Comparison of ENCODE assay signal across 28 mouse cellular contexts in the genomic region with DNA sequence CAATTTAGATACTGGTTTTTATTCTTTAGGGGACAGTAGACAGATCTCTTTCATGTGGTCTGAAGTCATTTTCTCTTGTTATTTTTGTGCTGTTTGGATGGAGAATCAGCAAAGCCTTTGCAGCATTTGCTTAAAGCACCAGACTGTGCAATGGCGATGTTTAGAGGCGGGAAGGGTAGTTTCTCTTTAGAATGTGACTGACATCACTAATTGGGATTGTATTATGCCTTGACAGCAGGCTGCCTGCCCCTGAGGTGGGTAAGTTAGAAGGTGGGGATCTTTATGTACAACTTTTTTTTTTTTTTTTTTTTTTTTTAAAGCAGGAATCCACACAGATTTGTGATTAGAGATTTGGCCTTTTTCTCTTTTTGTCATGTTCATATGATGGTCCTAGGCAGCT. TPM values are rescaled to one million over a fixed set of nuclear protein-coding genes. Genes with fewer than 3 reads are reported as not detected.
DNase-seq lines count a peak whose midpoint lies in the region; ATAC-seq lines count a peak whose summit lies in the region.
"Had no signal": no experiment of that assay in that cellular context is flagged by ENCODE, and none has a peak within 500 bp of the region (broad histone marks: within the 10 kb centered on the region; RNA-seq: fewer than 3 reads in every experiment).

No protein-coding gene starts in this region.

- ATAC-seq in forebrain, embryonic 11.5 days (replicated peaks; ENCODE audit: low FRiP score), result 0 out of 2 replicates have a peak, but pooled peaks have one; percentile 53
- no peak for ATAC-seq in forebrain, embryonic 15.5 days (replicated peaks)
- no peak for ATAC-seq in forebrain, embryonic 14.5 days
- ATAC-seq in forebrain, embryonic 16.5 days, result no peak
- ATAC-seq in midbrain, embryonic 11.5 days (ENCODE audit: low FRiP score), result no peak
- no peak for ATAC-seq in midbrain, embryonic 16.5 days
- ATAC-seq: hindbrain, embryonic 16.5 days; inflammation-experienced regulatory T-cells, adult 6 months; intestine, embryonic 16.5 days; Patski had no signal

- no peak for DNase-seq in forebrain, embryonic 11.5 days (ENCODE audit: low spot score)
- peak; percentile 29 for DNase-seq in forebrain, embryonic 14.5 days (ENCODE audit: low spot score)
- peak; percentile 14 for DNase-seq in midbrain, embryonic 11.5 days (ENCODE audit: low spot score, missing footprints)
- no peak for DNase-seq in layer of hippocampus, postnatal 25 days (ENCODE audit: extremely low spot score in 1 of 2, low spot score in 1 of 2)
- DNase-seq: adrenal gland, postnatal 10 days; adrenal gland, postnatal 36 days; B cell, adult 2 months; cerebellum, adult 11 months; cerebellum, adult 2 months; cerebellum, adult 9-11 months; cerebellum, postnatal 25 days; gastrocnemius, postnatal 25 days; heart, adult 18-20 months; heart, postnatal 10 days; heart, postnatal 36 days; kidney, adult 18-20 months had no signal

- H3K36me3 ChIP-seq in forebrain, embryonic 11.5 days (ENCODE audit: control insufficient read depth, insufficient read depth, low read length), result no peaks in the 10 kb centered on the region
- H3K36me3 ChIP-seq in forebrain, embryonic 15.5 days, result no peaks in the 10 kb centered on the region
- no peaks in the 10 kb centered on the region for H3K36me3 ChIP-seq in forebrain, embryonic 14.5 days (ENCODE audit: control insufficient read depth, insufficient read depth, low read length)
- no peaks in the 10 kb centered on the region for H3K36me3 ChIP-seq in forebrain, embryonic 16.5 days (ENCODE audit: control insufficient read depth, insufficient read depth)
- no peaks in the 10 kb centered on the region for H3K36me3 ChIP-seq in midbrain, embryonic 11.5 days (ENCODE audit: control insufficient read depth, insufficient read depth, low read length)
- no peaks in the 10 kb centered on the region for H3K36me3 ChIP-seq in midbrain, embryonic 16.5 days (ENCODE audit: control insufficient read depth, insufficient read depth, low read length)
- H3K36me3 ChIP-seq: heart, embryonic 12.5 days; heart, embryonic 15.5 days; hindbrain, embryonic 12.5 days had no signal

- 43% methylated on average over 2 of the region's 2 CpGs for WGBS in forebrain, embryonic 11.5 days
- 19% methylated on average over 2 of the region's 2 CpGs for WGBS in forebrain, embryonic 15.5 days
- 17% methylated on average over 2 of the region's 2 CpGs for WGBS in forebrain, embryonic 14.5 days
- WGBS in forebrain, embryonic 16.5 days, result 21% methylated on average over 2 of the region's 2 CpGs
- WGBS in midbrain, embryonic 11.5 days, result 79% methylated on average over 2 of the region's 2 CpGs
- 56% methylated on average over 2 of the region's 2 CpGs for WGBS in midbrain, embryonic 16.5 days

- no peak overlapping the region for H3K9ac ChIP-seq in forebrain, embryonic 11.5 days (ENCODE audit: low read length)
- H3K9ac ChIP-seq in forebrain, embryonic 15.5 days (replicated peaks), result no peak overlapping the region
- no peak overlapping the region for H3K9ac ChIP-seq in forebrain, embryonic 14.5 days (ENCODE audit: low read length)
- no peak overlapping the region for H3K9ac ChIP-seq in forebrain, embryonic 16.5 days (replicated peaks; ENCODE audit: low read depth, low read length)
- H3K9ac ChIP-seq in midbrain, embryonic 11.5 days (ENCODE audit: low read length), result no peak overlapping the region
- no peak overlapping the region for H3K9ac ChIP-seq in midbrain, embryonic 16.5 days (ENCODE audit: low read depth, low read length)
- H3K9ac ChIP-seq: heart, embryonic 12.5 days; heart, embryonic 15.5 days; hindbrain, embryonic 12.5 days had no signal

- peaks cover 14% of the 10 kb centered on the region; the same call in 1 of the 2 replicates for H3K4me1 ChIP-seq in forebrain, embryonic 11.5 days (replicated peaks; ENCODE audit: control insufficient read depth, insufficient read depth, low read length)
- peaks cover 18% of the 10 kb centered on the region for H3K4me1 ChIP-seq in forebrain, embryonic 15.5 days
- peaks cover 25% of the 10 kb centered on the region for H3K4me1 ChIP-seq in forebrain, embryonic 14.5 days (ENCODE audit: control insufficient read depth, insufficient read depth, low read length)
- H3K4me1 ChIP-seq in forebrain, embryonic 16.5 days (replicated peaks; ENCODE audit: control insufficient read depth, insufficient read depth, low read length), result peaks cover 17% of the 10 kb centered on the region
- peaks cover 6% of the 10 kb centered on the region; the same call in 1 of the 2 replicates for H3K4me1 ChIP-seq in midbrain, embryonic 11.5 days (ENCODE audit: control insufficient read depth, insufficient read depth, low read length)
- H3K4me1 ChIP-seq in midbrain, embryonic 16.5 days (ENCODE audit: control insufficient read depth, insufficient read depth, low read length), result no peaks in the 10 kb centered on the region; the same call in 1 of the 2 replicates

- H3K4me3 ChIP-seq in forebrain, embryonic 11.5 days (ENCODE audit: low read depth, low read length), result no peak overlapping the region
- no peak overlapping the region for H3K4me3 ChIP-seq in forebrain, embryonic 15.5 days
- H3K4me3 ChIP-seq in forebrain, embryonic 14.5 days (ENCODE audit: low read depth, low read length), result no peak overlapping the region
- H3K4me3 ChIP-seq in forebrain, embryonic 16.5 days (replicated peaks; ENCODE audit: low read length), result no peak overlapping the region
- no peak overlapping the region for H3K4me3 ChIP-seq in midbrain, embryonic 11.5 days (ENCODE audit: low read depth, low read length)
- no peak overlapping the region for H3K4me3 ChIP-seq in midbrain, embryonic 16.5 days (ENCODE audit: low read depth, low read length)
- H3K4me3 ChIP-seq: heart, embryonic 12.5 days; heart, embryonic 15.5 days; hindbrain, embryonic 12.5 days had no signal

- no peak overlapping the region for H3K4me2 ChIP-seq in forebrain, embryonic 11.5 days (ENCODE audit: low read depth, low read length, severe bottlenecking)
- no peak overlapping the region for H3K4me2 ChIP-seq in forebrain, embryonic 15.5 days (replicated peaks)
- H3K4me2 ChIP-seq in forebrain, embryonic 14.5 days (ENCODE audit: low read length), result no peak overlapping the region
- no peak overlapping the region for H3K4me2 ChIP-seq in forebrain, embryonic 16.5 days (ENCODE audit: low read length)
- no peak overlapping the region for H3K4me2 ChIP-seq in midbrain, embryonic 11.5 days
- H3K4me2 ChIP-seq in midbrain, embryonic 16.5 days (ENCODE audit: low read length), result no peak overlapping the region
- H3K4me2 ChIP-seq: hindbrain, embryonic 12.5 days had no signal

- H3K9me3 ChIP-seq in forebrain, embryonic 11.5 days (ENCODE audit: control insufficient read depth, low read length), result no peaks in the 10 kb centered on the region
- H3K9me3 ChIP-seq in forebrain, embryonic 15.5 days, result no peaks in the 10 kb centered on the region
- no peaks in the 10 kb centered on the region for H3K9me3 ChIP-seq in forebrain, embryonic 14.5 days (replicated peaks; ENCODE audit: control insufficient read depth, low read length)
- H3K9me3 ChIP-seq in forebrain, embryonic 16.5 days (ENCODE audit: control insufficient read depth, low read length), result no peaks in the 10 kb centered on the region
- no peaks in the 10 kb centered on the region for H3K9me3 ChIP-seq in midbrain, embryonic 11.5 days (ENCODE audit: control insufficient read depth, low read length)
- no peaks in the 10 kb centered on the region for H3K9me3 ChIP-seq in midbrain, embryonic 16.5 days (replicated peaks; ENCODE audit: control insufficient read depth, low read length, poor library complexity, severe bottlenecking)
- H3K9me3 ChIP-seq: G1E; heart, embryonic 12.5 days; heart, embryonic 15.5 days; hindbrain, embryonic 12.5 days had no signal

- no peak overlapping the region for H3K27ac ChIP-seq in forebrain, embryonic 11.5 days (ENCODE audit: low read depth, low read length)
- H3K27ac ChIP-seq in forebrain, embryonic 15.5 days (replicated peaks), result no peak overlapping the region
- H3K27ac ChIP-seq in forebrain, embryonic 14.5 days (ENCODE audit: low read depth, low read length), result no peak overlapping the region
- no peak overlapping the region for H3K27ac ChIP-seq in forebrain, embryonic 16.5 days (ENCODE audit: low read length)
- no peak overlapping the region for H3K27ac ChIP-seq in midbrain, embryonic 11.5 days (ENCODE audit: low read depth, low read length)
- no peak overlapping the region for H3K27ac ChIP-seq in midbrain, embryonic 16.5 days (ENCODE audit: low read length)
- H3K27ac ChIP-seq: heart, embryonic 15.5 days had no signal

- no peaks in the 10 kb centered on the region for H3K27me3 ChIP-seq in forebrain, embryonic 11.5 days (ENCODE audit: control insufficient read depth, insufficient read depth, low read length)
- no peaks in the 10 kb centered on the region for H3K27me3 ChIP-seq in forebrain, embryonic 15.5 days
- no peaks in the 10 kb centered on the region for H3K27me3 ChIP-seq in forebrain, embryonic 14.5 days (replicated peaks; ENCODE audit: control insufficient read depth, insufficient read depth, low read length)
- no peaks in the 10 kb centered on the region for H3K27me3 ChIP-seq in forebrain, embryonic 16.5 days (replicated peaks; ENCODE audit: control insufficient read depth, insufficient read depth, low read length)
- H3K27me3 ChIP-seq in midbrain, embryonic 11.5 days (ENCODE audit: control insufficient read depth, insufficient read depth, low read length), result no peaks in the 10 kb centered on the region
- H3K27me3 ChIP-seq in midbrain, embryonic 16.5 days (ENCODE audit: control insufficient read depth, insufficient read depth, low read depth, low read length), result no peaks in the 10 kb centered on the region
- H3K27me3 ChIP-seq: CH12.LX; heart, embryonic 12.5 days; heart, embryonic 15.5 days; hindbrain, embryonic 12.5 days; Patski had no signal

RNA-seq across cellular contexts. Expression of a gene that starts 20.6 kb away (rescaled TPM):
- 22.3 and 22.5 TPM in 2 replicates for polyA plus RNA-seq in forebrain, embryonic 11.5 days (2014; fragmentation: Nextera tagmentation; extraction: Ambion mirVana)
- 16.3 and 17.1 TPM in 2 replicates for polyA plus RNA-seq in forebrain, embryonic 15.5 days (2015; fragmentation: Nextera tagmentation; extraction: Ambion mirVana)
- 14.5 and 18.9 TPM in 2 replicates for polyA plus RNA-seq in forebrain, embryonic 14.5 days (2014; fragmentation: Nextera tagmentation; extraction: Ambion mirVana)
- 18.3 and 18.8 TPM in 2 replicates for polyA plus RNA-seq in forebrain, embryonic 16.5 days (2015; fragmentation: Nextera tagmentation; extraction: Ambion mirVana)
- polyA plus RNA-seq in midbrain, embryonic 11.5 days (2014; fragmentation: Nextera tagmentation; extraction: Ambion mirVana), result 19.6 and 19.7 TPM in 2 replicates
- 21.1 and 21.7 TPM in 2 replicates for polyA plus RNA-seq in midbrain, embryonic 16.5 days (2015; fragmentation: Nextera tagmentation; extraction: Ambion mirVana)
- total RNA-seq in layer of hippocampus, postnatal 25 days (2021), result 1 to 10 TPM; 6.6 to 7.0 TPM

Comparison
In these comparisons a context has a peak if more than half of its experiments do, and no peak if none do; other contexts are left out.
1. DNase-seq: peak in forebrain, embryonic 14.5 days (single experiment) and midbrain, embryonic 11.5 days (single experiment); none in forebrain, embryonic 11.5 days (single experiment) and layer of hippocampus, postnatal 25 days (0 of 2).